Mouse (Mus musculus) ES-E14 (cell line): ENCODE measurements around the gene Cask. TPM values are rescaled to one million over a fixed set of nuclear protein-coding genes. Genes with fewer than 3 reads are reported as not detected.

ENCODE experiments used
- DNase-seq: peaks from one replicate; pipeline ENCODE4 v3.0.0-alpha.2; 2013; ENCODE audit warnings: low read depth, low spot score
- H3K27ac ChIP-seq: 2 replicates; pipeline ENCODE4 v1.5.1; 2012; ENCODE audit warnings: low read depth, mild to moderate bottlenecking, low read length, moderate library complexity, mixed read lengths; ENCODE audit not compliant: poor library complexity, insufficient read depth, severe bottlenecking
- H3K36me3 ChIP-seq: 2 replicates; pipeline ENCODE4 v1.6.1; 2012; ENCODE audit warnings: mild to moderate bottlenecking, low read length, moderate library complexity, mixed read lengths; ENCODE audit not compliant: control insufficient read depth, poor library complexity, insufficient read depth, severe bottlenecking
- H3K4me1 ChIP-seq, 2 experiments: fragments of 150-350 bp in 1 of 2; sonication (generic) in 1 of 2; 2 replicates each; pipeline ENCODE4 v1.6.1; 2012; ENCODE audit warnings: low read length in 2 of 2, mild to moderate bottlenecking in 1 of 2, mixed read lengths in 1 of 2; ENCODE audit not compliant: control insufficient read depth in 2 of 2, insufficient read depth in 2 of 2, poor library complexity in 1 of 2
- H3K4me3 ChIP-seq, 2 experiments: fragments of 150-350 bp in 1 of 2; sonication (generic) in 1 of 2; 2 replicates each; pipeline ENCODE4 v1.5.1; 2012; ENCODE audit warnings: low read length in 2 of 2, low read depth in 1 of 2, mild to moderate bottlenecking in 1 of 2, mixed read lengths in 1 of 2; ENCODE audit not compliant: insufficient read depth in 1 of 2, poor library complexity in 1 of 2, severe bottlenecking in 1 of 2
- H3K9ac ChIP-seq: 2 replicates; pipeline ENCODE4 v1.6.1; 2012; ENCODE audit warnings: low read depth, mild to moderate bottlenecking, low read length, mixed read lengths; ENCODE audit not compliant: poor library complexity, insufficient read depth, severe bottlenecking
- H3K9me3 ChIP-seq: fragments of 150-350 bp; sonication (generic); 2 replicates; pipeline ENCODE4 v1.6.1; 2012; ENCODE audit warnings: low read depth, mild to moderate bottlenecking, low read length; ENCODE audit not compliant: control insufficient read depth, insufficient read depth
- CHD2 ChIP-seq: IDR thresholded peaks from 2 replicates; pipeline ENCODE4 v1.6.1; 2014; ENCODE audit warnings: mild to moderate bottlenecking, low read depth, low read length, inconsistent platforms
- HCFC1 ChIP-seq: IDR thresholded peaks from 2 replicates; pipeline ENCODE4 v1.6.1; 2012; ENCODE audit warnings: low read length, inconsistent platforms, borderline replicate concordance; ENCODE audit not compliant: insufficient read depth
- MAFK ChIP-seq: IDR thresholded peaks from 2 replicates; pipeline ENCODE4 v1.6.1; 2014; ENCODE audit warnings: mild to moderate bottlenecking, low read depth, low read length, inconsistent platforms; ENCODE audit not compliant: insufficient read depth
- ZC3H11A ChIP-seq: IDR thresholded peaks from 2 replicates; pipeline ENCODE4 v1.6.1; 2012; ENCODE audit warnings: low read depth, mild to moderate bottlenecking, inconsistent platforms, low read length, borderline replicate concordance
- ZNF384 ChIP-seq: IDR thresholded peaks from 2 replicates; pipeline ENCODE4 v1.6.1; 2012; ENCODE audit warnings: low read depth, low read length, inconsistent platforms
- in situ Hi-C, 2 experiments: fragments of 600-800 bp; cut with MboI; formaldehyde crosslinking; loops; one replicate each; pipeline ENCODE4 v1.15.1; 2025; ENCODE audit warnings: low sequenced_read_pairs in 2 of 2, inconsistent platforms in 1 of 2; ENCODE audit not compliant: unreplicated experiment in 2 of 2
- total RNA-seq: library from RNA; depleted of rRNA; stranded (reverse); fragments of 300-350 nt; gene quantifications from 2 replicates; pipeline ENCODE4 v1.2.3, GENCODE M21; 2012

Cask gene
- total RNA-seq, 1 experiment: 20.1 TPM

GRCm38 (mm10) chrX:13513127-13513526, 338.0 kb downstream of the Cask start:
- no peak overlapping the region for H3K9ac ChIP-seq
- no peak for DNase-seq
- no peak overlapping the region for H3K27ac ChIP-seq
- no peaks in the 10 kb centered on the region for H3K4me1 ChIP-seq
- no peaks in the 10 kb centered on the region for H3K9me3 ChIP-seq
- TF ChIP-seq ZNF384: no peak
- no peak for TF ChIP-seq HCFC1
- TF ChIP-seq ZC3H11A: no peak
- no peak for TF ChIP-seq CHD2
- no peak for TF ChIP-seq MAFK
- H3K36me3 ChIP-seq: no peaks in the 10 kb centered on the region
- H3K4me3 ChIP-seq: no peak overlapping the region
- in situ Hi-C loops: no loop called here

- Histone ChIP-seq H3K4me1 (no peaks in the 10 kb centered on the region), H3K9me3 (no peaks in the 10 kb centered on the region), H3K9ac (no peak overlapping the region), H3K36me3 (no peaks in the 10 kb centered on the region), H3K27ac (no peak overlapping the region), H3K4me3 (no peak overlapping the region)
- TF ChIP-seq MAFK (no peak), CHD2 (no peak), HCFC1 (no peak), ZNF384 (no peak), ZC3H11A (no peak)
- in situ Hi-C loops: no loop called here
- no peak for DNase-seq
Observed at GRCm38 (mm10) chrX:13506376-13506775, 344.8 kb downstream of the Cask start.

GRCm38 (mm10) chrX:13504389-13504788, 346.8 kb downstream of the Cask start:
- Histone ChIP-seq H3K4me3 (no peak overlapping the region), H3K9ac (no peak overlapping the region), H3K9me3 (no peaks in the 10 kb centered on the region), H3K27ac (no peak overlapping the region), H3K4me1 (no peaks in the 10 kb centered on the region), H3K36me3 (no peaks in the 10 kb centered on the region)
- in situ Hi-C loops: no loop called here
- DNase-seq: no peak
- TF ChIP-seq ZC3H11A: no peak
- no peak for TF ChIP-seq MAFK
- TF ChIP-seq CHD2: no peak
- TF ChIP-seq HCFC1: no peak
- no peak for TF ChIP-seq ZNF384

GRCm38 (mm10) chrX:13502862-13503375, 348.2 kb downstream of the Cask start:
- no peak for DNase-seq
- no peak for TF ChIP-seq MAFK
- no peak for TF ChIP-seq HCFC1
- no peak for TF ChIP-seq CHD2
- no peak for TF ChIP-seq ZC3H11A
- no peak for TF ChIP-seq ZNF384
- no peaks in the 10 kb centered on the region for H3K36me3 ChIP-seq
- H3K4me1 ChIP-seq: no peaks in the 10 kb centered on the region
- no peaks in the 10 kb centered on the region for H3K9me3 ChIP-seq
- no peak overlapping the region for H3K27ac ChIP-seq
- in situ Hi-C loops: no loop called here
- H3K9ac ChIP-seq: no peak overlapping the region
- no peak overlapping the region for H3K4me3 ChIP-seq

- H3K4me3 ChIP-seq: no peak overlapping the region
- H3K36me3 ChIP-seq: no peaks in the 10 kb centered on the region
- H3K4me1 ChIP-seq: no peaks in the 10 kb centered on the region
- in situ Hi-C loops: no loop called here
- H3K9ac ChIP-seq: no peak overlapping the region
- H3K9me3 ChIP-seq: no peaks in the 10 kb centered on the region
- no peak for TF ChIP-seq ZNF384
- no peak overlapping the region for H3K27ac ChIP-seq
- no peak for DNase-seq
Observed at GRCm38 (mm10) chrX:13500284-13500683, 350.9 kb downstream of the Cask start.
